Mouse (Mus musculus) mature B cell (primary cell): ENCODE data around the gene Chd5.

ENCODE experiments used
- in situ Hi-C: fragments of 300-500 bp; cut with MboI; formaldehyde crosslinking; loops from 2 replicates; pipeline ENCODE4 v1.14.3; 2019

The Chd5 gene

GRCm38 (mm10) chr4:152353886-152354637 is 15.6 kb downstream of the Chd5 start:
- in situ Hi-C loops: no loop called here

GRCm38 (mm10) chr4:152355672-152356071 is 17.2 kb downstream of the Chd5 start:
- in situ Hi-C loops: no loop called here

GRCm38 (mm10) chr4:152359700-152360099 is 21.2 kb downstream of the Chd5 start:
- in situ Hi-C loops: no loop called here

- in situ Hi-C loops: no loop called here
Observed at GRCm38 (mm10) chr4:152360855-152361254, 22.4 kb downstream of the Chd5 start.

- in situ Hi-C loops: no loop called here
Observed at GRCm38 (mm10) chr4:152362180-152362579, 23.7 kb downstream of the Chd5 start.

GRCm38 (mm10) chr4:152365228-152365627 is 26.8 kb downstream of the Chd5 start:
- in situ Hi-C loops: no loop called here

- in situ Hi-C loops: no loop called here
Observed at GRCm38 (mm10) chr4:152382528-152383252, 44.2 kb downstream of the Chd5 start.

GRCm38 (mm10) chr4:152385644-152386043 is 47.2 kb downstream of the Chd5 start:
- in situ Hi-C loops: no loop called here

- in situ Hi-C loops: no loop called here
Observed at GRCm38 (mm10) chr4:152392192-152392591, 53.7 kb downstream of the Chd5 start.

GRCm38 (mm10) chr4:152392627-152393026 is 54.2 kb downstream of the Chd5 start:
- in situ Hi-C loops: no loop called here

GRCm38 (mm10) chr4:152398926-152399325 is 60.5 kb downstream of the Chd5 start:
- in situ Hi-C loops: no loop called here

GRCm38 (mm10) chr4:152405143-152405542 is 66.7 kb downstream of the Chd5 start:
- in situ Hi-C loops: no loop called here

- in situ Hi-C loops: no loop called here
Observed at GRCm38 (mm10) chr4:152405671-152406201, 67.3 kb downstream of the Chd5 start.

GRCm38 (mm10) chr4:152406531-152406930 is 68.1 kb downstream of the Chd5 start:
- in situ Hi-C loops: no loop called here

- in situ Hi-C loops: no loop called here
Observed at GRCm38 (mm10) chr4:152410961-152411360, 72.5 kb downstream of the Chd5 start.

GRCm38 (mm10) chr4:152412524-152413080 is 74.2 kb downstream of the Chd5 start:
- in situ Hi-C loops: no loop called here

- in situ Hi-C loops: no loop called here
Observed at GRCm38 (mm10) chr4:152418229-152419060, 80.0 kb downstream of the Chd5 start.

GRCm38 (mm10) chr4:152423576-152423975 is 85.1 kb downstream of the Chd5 start:
- in situ Hi-C loops: no loop called here

GRCm38 (mm10) chr4:152424341-152424740 is 85.9 kb downstream of the Chd5 start:
- in situ Hi-C loops: no loop called here

- in situ Hi-C loops: no loop called here
Observed at GRCm38 (mm10) chr4:152424922-152425321, 86.5 kb downstream of the Chd5 start.

- in situ Hi-C loops: no loop called here
Observed at GRCm38 (mm10) chr4:152428259-152428658, 89.8 kb downstream of the Chd5 start.

- in situ Hi-C loops: no loop called here
Observed at GRCm38 (mm10) chr4:152432308-152432707, 93.9 kb downstream of the Chd5 start.
